Mouse (Mus musculus): ENCODE measurements at regions not wholly inside any gene's neighbourhood (a gene's known extent, or its start where the extent isn't known, plus 50 kb on each side); places are given as distances from the start of the nearest gene placed in this dataset.

DNA sequence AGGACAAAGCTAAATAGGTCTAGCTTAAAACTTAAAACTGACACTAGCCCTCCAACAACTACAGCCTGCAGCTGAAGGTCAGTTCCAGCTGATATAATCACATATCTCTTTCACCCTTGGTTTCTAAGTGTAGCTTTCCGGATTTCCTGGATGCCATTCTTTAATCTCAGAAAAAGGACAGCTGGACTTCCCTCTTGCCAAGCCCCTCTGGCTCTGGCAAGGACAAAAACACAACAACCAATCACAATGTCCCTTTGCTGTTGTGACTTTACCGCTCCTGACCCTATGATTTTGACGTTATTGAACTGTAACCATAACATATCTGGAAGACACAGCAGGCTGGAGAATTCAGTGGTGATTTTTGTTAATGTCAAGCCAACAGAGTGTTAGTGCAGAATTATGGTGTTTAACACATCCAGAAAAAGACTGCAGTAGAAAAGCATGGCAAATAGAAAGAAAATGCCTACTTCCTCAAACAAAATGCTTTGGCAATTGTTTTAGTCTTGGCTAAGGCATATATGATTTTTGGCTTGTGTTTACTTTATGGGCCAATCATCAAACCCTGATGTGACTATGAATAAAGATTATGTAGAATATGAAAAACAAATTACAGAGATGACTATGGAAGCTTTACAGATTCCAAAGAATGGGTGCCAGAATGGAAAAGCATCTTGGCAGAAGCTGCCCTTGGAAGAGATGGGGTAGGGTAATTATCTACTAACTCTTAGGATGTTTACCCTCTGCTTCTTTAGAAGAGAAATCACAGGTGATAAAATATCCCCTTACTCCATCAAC lies 70.4 kb upstream of the Aoah start:
- no peak for TF ChIP-seq CTCF (IDR thresholded peaks at IDR 0.05 in 2 of 3, conservative IDR thresholded peaks at IDR 0.05 in 1 of 3; ENCODE audit: control insufficient read depth in 1 of 3, insufficient read depth in 1 of 3, low read depth in 2 of 3, low read length in 3 of 3, poor library complexity in 1 of 3, severe bottlenecking in 1 of 3)
- TF ChIP-seq POLR2A (IDR thresholded peaks at IDR 0.05; ENCODE audit: control insufficient read depth in 1 of 2, insufficient read depth in 1 of 2, low read depth in 1 of 2, low read length in 2 of 2, poor library complexity in 1 of 2), result no peak
- TF ChIP-seq ZNF384 (IDR thresholded peaks at IDR 0.05; ENCODE audit: low read depth, low read length), result no peak
- no peak for TF ChIP-seq KAT2A (conservative IDR thresholded peaks at IDR 0.05; ENCODE audit: low read depth, low read length)
- no peak for TF ChIP-seq EP300 (IDR thresholded peaks at IDR 0.05; ENCODE audit: low read depth in 1 of 2, low read length in 2 of 2)
- TF ChIP-seq HCFC1 (IDR thresholded peaks at IDR 0.05; ENCODE audit: low read depth, low read length), result no peak
- TF ChIP-seq E2F4 (IDR thresholded peaks at IDR 0.05; ENCODE audit: borderline replicate concordance, low read depth, low read length), result no peak
- no peak for TF ChIP-seq USF1 (IDR thresholded peaks at IDR 0.05; ENCODE audit: low read depth, low read length)
- no peak for TF ChIP-seq SIN3A (IDR thresholded peaks at IDR 0.05; ENCODE audit: low read length)
- TF ChIP-seq ZC3H11A (IDR thresholded peaks at IDR 0.05; ENCODE audit: low read depth, low read length), result no peak
- no peak for TF ChIP-seq MAZ (IDR thresholded peaks at IDR 0.05; ENCODE audit: low read depth, low read length)
- no peak for TF ChIP-seq MAFK (IDR thresholded peaks at IDR 0.05; ENCODE audit: borderline replicate concordance, low read depth, low read length)
- TF ChIP-seq ZKSCAN1 (IDR thresholded peaks at IDR 0.05; ENCODE audit: low read depth, low read length), result no peak
